Mouse (Mus musculus) testis, adult 2 months (tissue): Measurements from ENCODE around the gene Mmrn1.

Experiments
- CTCF ChIP-seq: fragments of 200-500 bp; IDR thresholded peaks from 2 replicates; pipeline ENCODE4 v1.5.1; 2012; ENCODE audit warnings: low read depth, mild to moderate bottlenecking, inconsistent platforms, low read length, moderate library complexity; ENCODE audit not compliant: control insufficient read depth, insufficient read depth, insufficient replicate concordance
- POLR2A ChIP-seq: fragments of 200-500 bp; IDR thresholded peaks from 2 replicates; pipeline ENCODE4 v1.6.1; 2012; ENCODE audit warnings: low read depth, mild to moderate bottlenecking, inconsistent platforms, low read length, moderate library complexity; ENCODE audit not compliant: control insufficient read depth

- no peak for TF ChIP-seq CTCF
- TF ChIP-seq POLR2A: no peak
Measured at GRCm38 (mm10) chr6:60978610-60979009, 53.8 kb downstream of the Mmrn1 start.
